Mouse (Mus musculus) right cerebral cortex, postnatal 14 days (tissue): ENCODE measurements around the gene Drc7.
"Not testable (repeated sequence)": the region's sequence is repeated elsewhere in the genome, so short reads cannot be mapped to it uniquely, and the experiment has no call there.

ENCODE experiments used
- DNase-seq: peaks from one replicate; pipeline ENCODE4 v3.0.0; 2022

Gene Drc7

DNA sequence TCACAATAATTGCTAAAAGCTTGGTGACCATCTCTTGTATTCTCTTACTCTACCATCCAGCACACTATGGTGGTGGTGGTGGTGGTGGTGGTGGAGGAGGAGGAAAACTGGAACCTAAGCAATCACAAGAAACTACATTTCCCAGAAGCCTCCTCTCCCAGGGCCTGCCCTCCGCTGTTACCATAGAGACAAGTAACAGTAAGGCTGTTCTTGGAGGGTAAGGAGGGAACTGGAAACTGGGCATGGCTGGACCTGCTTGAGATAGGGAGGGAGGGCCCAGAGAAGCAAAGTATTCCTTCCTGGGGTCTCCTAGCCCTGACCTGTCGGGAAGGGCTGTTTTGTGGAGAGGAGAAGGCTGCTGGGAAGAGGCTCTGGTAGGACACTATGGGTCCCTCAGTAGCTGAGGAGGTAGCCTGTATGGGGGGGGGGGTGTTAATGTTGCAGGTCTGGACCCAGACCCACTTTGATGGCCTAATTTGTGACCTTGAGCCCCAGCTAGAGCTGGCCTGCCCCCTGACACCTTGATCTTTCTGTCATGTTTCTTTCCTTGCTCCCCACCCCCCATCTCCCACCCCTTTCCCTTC is at the start of gene Drc7:
TSS of gene Drc7 (plus strand) at position 177 of the 584 bp plus-strand sequence.
- peak; percentile 26 for DNase-seq

DNA sequence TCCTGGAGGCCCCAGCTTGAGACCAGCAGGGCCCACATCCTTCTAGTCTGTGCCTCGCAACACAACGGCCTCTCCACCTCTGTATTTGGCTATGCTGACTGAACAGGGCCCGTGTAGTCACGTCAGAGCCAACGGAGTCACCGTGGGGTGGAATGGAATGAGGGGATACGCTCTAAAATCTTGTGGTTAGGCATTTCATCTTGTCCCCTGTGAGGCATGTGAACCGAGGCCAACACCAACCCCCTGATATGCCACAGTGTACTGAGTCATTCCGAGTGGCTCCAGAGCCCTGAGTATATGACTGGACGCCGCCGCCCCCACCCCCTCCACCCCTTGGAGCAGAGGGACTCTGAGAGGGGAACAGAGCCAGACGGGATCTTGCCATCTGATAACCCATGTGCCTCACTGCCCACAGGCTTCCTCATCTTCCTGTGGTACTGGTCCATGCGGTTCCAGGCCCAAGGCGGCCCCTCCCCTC is 42.4 kb upstream of the Drc7 start:
- no peak for DNase-seq

DNA sequence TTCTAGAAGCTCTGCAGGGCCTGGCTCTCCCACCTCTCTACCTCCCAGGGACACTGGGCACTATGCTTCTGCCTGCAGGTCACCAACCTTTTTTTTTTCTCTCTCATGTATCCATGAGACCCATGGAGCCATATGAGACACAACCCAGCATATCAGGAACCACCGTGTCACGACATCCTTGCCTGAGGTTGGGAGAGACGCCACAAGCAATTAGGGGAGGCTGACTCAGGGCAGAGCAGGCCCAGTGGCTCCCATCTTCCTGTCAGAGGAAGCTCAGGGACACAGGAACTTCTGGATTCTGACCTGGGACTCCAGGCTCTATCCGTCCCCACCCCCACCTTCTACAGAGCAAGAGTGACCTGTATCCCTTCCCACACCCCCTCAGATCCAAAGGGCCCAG is 39.0 kb upstream of the Drc7 start:
- DNase-seq, result no peak

DNA sequence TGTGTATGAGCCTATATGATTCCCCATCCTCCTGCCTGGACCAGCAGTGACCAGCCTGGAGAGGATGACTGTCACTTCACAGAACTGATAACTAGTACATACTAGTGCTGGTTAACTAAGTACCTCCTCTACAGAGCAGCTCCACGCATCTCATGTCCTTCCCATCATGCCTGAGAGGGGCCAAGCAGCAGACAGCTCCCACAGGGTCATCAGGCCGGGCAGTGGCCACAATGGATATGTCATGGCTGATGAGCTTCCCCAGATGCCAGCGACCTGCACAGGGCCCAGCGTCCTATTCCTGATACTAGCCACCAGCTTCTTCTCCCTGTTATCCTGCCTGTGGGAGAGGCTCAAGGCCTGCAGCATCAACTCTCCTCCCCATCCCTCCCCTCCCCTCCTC is 38.2 kb upstream of the Drc7 start:
- no peak for DNase-seq

DNA sequence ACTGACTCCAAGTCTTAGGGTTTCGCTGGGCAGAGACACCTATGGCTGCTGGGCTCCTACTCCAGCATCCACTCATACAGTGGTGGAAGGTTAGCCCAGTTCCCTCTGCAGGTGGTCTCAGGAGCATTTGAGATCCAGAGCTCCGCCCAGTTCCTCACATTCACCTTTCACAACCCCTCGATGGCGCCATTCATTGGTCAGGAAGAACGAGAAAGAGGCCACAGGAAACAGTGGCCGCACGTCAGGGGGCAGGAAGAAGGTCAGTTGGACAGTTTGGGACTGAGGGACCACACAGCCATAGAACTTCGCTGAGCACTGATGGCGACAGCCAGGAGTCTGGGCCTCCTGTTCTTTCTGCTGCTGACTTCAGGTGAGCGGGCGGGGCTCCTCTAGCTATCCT is 37.5 kb upstream of the Drc7 start, which contains the start of gene Adgrg3:
TSS of gene Adgrg3 (plus strand) at position 242 of the 400 bp plus-strand sequence.
- DNase-seq, result no peak

DNA sequence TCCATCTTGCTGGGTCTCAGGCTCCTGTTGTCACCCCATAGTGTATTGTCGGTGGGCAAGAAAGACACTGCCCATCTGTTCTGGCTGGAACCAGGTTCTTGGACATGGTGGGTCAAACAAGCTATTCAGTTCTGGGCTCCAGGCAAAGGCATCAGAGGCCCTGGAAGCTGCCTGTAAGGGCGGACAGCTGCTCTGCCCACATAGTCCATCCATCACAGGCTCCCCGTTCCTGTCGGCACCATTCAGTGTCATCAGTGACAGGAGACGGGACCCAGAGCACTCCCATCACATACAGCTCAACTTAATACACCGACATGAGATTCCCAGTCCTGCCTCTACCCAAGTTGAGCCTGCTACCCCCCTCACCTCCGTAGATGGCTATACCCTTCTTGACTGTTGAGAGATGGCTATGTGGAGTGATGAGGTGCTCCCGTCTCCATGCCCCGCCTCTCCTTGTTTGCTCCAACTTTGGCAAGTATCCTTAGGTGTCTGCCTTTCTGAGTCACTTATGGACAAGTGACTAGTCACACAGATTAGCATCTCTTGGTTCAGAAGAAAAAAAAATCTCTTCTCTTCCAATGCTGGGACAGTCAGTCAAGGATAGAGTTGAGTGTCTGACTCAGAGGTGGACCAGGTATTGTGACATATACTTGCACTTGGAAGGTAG is 36.8 kb upstream of the Drc7 start:
- DNase-seq, result no peak

DNA sequence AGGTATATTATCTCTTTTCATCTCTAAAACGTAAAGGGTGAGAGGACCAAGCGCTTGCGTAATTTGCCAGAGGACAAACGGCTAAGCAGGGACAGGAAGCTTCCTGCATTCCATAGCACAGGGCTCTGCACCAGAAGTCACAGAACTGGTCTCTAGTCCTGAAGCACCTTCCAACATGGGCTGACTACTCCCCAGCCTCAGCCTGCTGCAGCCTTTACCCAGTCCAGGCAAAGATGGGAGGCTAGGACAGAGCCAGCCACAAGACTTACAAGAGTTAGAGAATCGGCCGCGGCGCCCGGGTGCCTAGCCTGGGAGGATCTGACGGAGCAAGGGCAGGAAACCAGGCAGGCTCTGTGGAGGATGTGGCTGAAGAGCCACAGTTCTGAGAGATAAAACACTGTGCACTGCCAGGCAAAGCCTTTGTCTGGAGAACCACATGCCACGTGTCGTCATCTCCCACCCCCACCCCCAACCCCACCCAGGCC is 34.6 kb upstream of the Drc7 start:
- DNase-seq, result no peak

DNA sequence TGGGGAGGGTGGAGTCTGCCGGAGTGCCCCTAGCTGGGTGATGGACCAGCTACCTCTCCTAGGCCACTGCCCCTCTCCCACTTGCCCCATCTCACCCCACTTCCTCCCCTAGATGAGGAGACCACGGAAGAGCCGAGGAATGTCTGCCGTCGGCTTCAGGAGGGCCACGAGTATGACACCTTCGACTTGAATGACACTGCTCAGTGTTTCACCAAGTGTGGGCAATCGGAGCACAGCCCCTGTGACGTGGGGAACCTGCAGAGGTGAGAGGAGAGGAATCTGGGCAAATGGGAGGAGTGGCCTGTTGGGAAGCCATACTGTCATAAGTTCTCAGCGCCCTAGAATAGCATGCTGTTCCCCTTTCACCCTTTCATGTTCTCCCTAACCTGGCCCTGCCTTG is 34.1 kb upstream of the Drc7 start:
- DNase-seq, result no peak

DNA sequence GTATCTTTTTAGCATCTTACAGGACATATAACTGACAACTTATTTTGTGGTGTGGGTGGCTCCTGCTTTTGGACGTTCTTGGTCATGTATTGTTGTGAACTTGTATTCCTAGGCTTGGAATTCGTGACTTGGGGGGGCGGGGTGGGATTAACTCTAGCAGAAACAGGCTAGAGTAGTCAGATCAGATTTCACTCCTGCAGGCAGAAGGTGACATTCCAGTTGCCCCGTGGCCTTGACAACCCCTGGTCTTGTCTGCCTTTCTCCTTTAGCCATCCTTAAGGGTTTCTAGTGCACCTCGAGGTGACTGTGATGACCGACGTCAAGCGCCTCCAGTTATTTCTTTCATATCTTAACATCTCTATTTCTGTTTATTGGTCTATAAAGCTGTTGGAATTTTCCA is 31.7 kb upstream of the Drc7 start:
- no peak for DNase-seq

DNA sequence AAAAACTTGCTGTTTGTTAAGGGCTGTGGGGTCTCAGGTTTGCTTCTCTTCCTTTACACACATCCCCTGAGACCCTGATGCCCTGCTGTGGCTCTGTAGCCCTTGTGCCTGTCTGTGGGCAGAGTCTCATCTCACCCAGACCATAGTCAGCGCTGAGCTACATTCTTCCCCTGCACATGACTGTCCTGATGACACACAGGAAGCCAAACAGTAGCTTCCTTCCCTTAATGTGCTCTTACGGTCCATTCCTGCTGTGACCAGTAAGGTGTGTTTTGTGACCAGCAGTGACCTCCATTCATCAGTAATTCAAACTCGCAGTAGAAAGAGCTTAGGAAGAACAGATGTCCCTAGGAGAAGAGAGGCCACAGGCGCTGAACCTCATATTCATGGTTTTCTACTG is 30.5 kb upstream of the Drc7 start:
- no peak for DNase-seq

DNA sequence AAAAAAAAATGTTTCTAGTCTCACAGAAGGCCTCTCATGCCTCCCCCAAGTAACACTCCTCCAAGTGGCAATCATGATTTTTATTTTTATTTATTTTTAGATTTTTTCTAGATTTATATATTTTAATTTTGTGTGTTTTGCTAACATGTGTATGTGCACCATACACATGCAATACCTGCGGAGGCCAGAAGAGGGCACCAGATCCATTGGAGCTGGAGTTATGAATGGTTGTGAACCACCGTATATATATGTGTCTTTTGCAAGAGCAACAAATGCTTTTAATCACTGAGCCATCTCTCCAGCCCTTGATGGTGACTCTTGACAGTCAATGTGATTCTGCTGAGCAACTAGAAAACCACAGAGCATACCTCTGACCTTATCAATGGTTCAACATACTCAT is 29.5 kb upstream of the Drc7 start:
- DNase-seq, result peak; percentile 56

DNA sequence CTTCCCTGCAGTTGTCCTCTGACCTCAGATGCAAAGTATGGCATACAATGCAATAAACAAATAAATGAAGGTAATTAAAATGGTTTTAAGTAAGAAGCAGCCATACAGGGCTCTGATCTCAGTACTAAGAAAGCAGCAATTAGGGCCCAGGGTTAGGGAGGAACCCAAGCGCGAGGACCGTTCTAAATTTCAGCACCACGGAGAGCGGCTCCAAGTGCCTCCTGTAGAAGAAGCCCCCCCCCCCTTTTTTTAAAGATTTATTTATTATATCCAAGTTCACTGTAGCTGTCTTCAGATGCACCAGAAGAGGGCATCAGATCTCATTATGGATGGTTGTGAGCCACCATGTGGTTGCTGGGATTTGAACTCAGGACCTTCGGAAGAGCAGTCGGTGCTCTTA is 26.5 kb upstream of the Drc7 start:
- DNase-seq, result not testable (repeated sequence)

DNA sequence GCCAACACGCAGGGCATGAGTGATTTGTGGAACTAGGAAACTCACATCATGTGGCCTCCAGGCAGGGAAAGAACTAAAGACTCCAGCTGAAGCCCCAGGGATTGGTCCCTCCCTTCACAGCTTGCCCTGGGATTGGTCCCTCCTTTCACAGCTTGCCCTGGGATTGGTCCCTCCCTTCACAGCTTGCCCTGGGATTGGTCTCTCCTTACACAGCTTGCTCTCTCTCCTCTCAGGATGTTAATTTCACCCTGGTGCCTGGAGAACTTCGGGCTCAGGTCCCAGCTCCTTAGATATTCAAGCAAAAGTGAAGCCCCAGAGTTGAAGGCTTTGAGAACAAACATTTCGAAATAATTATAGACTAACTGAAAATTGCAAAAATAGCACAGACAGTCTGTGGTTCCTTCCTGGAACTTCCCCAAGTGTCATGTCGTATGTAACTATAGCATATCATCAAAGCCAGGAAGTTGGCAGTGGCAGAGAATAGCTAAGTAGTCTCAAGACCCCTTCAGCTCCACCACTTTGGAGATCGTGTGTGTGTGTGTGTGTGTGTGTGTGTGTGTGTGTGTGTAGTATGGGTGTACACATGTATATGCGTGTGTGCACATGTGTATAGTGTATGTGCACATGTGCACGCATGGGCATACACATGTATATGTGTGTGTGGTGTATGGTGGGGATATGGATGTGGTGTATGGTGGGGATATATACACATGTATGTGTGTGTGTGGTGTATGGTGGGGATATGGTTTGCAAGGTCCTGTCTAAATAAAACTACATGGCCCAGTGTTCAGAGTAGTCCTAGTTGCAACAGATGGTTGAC is 17.6 kb upstream of the Drc7 start:
- DNase-seq, result peak; percentile 50

DNA sequence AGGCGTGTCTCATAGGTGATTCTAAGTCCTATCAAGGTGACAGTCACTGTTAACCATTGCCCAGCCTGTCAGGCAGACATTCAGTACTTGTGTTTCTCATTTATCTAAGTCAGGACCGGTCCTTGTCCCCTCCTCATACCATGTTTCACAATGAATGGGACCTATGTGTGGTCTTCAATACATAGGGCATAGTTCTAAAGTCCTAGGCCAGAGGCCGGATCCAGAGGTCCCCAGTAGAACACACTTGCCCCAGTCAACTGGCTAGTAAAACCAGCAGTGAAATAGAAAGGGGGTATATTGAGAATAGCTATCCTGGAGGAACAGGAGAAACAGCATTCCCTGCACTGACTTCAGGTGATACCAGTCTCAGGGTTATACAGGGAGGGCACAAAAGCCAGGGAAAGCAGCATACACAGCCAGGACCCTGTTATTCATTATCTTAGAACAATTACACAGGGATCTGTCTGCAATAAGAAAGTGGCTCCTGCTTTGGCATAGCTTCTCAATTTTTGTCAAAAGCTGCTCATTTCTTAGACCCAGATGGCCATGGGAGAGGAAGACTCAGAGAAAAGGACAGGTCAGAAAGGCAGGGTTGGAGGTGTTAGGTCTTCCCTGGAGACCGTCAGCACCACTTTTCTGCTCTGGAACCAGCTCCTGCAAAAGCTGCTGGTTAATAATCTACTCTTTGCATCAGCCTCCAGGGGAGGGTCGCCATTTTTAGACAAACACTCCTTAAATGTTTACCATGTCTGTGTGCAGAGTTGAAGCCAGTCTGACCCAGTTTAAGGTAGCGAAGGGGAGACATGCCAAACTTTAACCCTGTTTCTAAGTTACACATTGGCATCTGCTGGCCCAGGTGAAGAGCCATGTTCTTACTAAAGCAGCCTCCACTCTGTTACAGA is 12.8 kb upstream of the Drc7 start:
- no peak for DNase-seq

DNA sequence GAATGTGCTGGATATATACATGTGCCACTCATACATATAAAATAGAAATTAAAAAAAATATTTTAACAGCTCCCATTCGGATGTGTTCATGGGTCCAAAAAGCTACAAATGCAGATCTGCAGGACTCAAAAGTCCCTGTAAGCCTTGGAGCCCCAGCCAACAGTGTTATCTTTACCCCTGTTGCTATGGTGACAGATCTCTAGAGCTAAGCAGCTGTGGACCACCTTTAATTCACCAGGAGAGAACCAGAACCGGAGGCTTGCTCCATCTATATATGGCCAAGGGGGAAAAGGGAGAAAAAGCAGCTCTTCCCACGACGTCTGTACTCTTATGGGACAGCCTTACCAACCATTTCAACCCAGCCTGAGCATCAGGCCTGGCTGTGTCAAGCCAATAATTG is 10.1 kb upstream of the Drc7 start:
- no peak for DNase-seq

DNA sequence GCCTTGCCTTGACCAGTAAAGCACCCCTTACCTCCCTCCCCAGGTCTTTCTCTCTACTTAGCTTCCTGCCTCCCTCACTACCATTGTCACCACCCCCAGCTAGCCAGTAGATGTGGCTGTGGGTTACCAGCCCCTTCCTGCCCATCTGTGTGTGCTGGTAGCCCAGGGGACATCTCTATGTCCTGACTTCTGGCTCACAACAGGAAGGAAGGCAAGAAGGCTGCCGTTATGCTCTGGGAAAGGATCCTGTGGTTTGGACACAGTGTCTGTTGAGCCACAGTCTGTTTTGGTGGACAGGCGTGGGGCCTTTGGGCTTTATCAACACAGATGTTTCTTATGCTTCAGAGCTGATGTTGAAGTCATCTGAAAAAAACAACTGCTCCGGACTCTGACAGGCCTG is 7.9 kb upstream of the Drc7 start:
- no peak for DNase-seq

DNA sequence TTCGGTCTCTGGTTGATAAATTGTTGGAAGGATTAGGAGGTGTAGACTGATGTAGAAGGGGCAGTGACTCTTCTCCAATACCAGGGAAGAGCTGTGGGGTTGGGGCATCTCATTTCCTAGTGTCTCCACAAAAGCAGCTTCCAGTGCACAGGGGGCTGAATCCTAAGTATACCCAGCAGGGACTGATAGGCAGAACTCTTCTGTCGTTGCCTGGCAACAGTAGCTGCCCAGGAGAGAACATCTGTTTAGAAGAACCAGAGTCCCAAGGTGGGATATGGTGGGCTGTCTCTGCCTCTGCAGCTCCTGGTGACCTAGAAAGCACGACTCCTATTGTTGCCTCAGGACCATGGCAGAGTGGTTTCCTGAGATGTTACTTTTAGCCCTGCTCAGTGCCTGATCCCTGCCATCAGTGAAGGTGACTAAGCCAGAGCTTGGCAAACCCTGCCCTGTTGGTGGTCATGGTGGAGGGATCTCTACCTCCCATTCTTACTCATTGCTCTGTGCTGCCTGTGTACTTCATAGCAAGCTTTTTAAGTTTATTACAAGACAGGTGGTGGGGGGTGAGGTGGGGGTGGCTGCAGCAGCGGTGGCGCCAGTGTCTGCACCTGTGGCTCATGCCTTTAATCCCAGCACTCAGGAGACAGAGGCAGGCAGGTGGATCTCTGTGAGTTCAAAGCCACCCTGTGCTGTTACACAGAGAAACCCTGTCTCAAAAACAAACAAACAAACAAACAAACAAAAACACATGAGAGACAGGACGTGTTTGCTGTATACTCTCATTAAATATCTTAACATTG is 6.8 kb upstream of the Drc7 start:
- no peak for DNase-seq

DNA sequence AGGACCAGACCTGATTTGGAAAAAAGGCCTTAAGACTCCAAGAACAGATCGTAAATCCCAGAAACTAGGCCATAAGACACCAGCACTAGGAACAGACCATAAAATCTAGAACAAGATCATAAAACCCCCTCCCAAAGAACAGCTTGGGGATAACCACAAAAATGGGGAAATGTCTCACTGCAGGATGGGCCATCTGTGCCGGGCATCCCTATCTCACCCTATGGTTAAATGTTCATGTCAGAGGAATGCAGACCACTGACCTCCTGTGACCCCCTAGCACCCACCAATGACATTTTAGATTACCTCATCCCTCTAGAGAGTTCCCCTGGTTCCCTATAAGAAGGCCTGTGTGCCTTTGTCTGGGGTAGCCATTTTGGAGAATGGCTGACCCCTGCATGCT is 5.3 kb upstream of the Drc7 start:
- DNase-seq, result no peak

DNA sequence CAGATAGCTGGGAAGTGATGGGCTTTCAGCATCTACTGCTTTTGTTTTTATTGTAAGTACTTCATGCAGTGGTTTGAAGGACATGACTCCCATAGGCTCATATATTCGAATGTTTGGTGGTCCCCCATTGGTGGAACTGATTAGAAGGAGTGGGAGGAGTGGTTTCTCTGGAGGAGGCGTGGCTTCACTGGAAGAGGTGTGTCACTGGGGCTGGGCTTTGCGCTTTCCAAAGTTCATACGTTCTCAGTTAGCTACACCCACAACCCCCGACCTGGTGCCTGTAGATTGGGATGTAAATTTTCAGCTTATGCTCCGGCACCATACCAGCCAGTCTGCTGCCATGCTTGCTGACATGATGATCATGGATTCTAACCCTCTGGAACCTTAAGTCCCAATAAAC is 465 bp upstream of the Drc7 start:
- no peak for DNase-seq

DNA sequence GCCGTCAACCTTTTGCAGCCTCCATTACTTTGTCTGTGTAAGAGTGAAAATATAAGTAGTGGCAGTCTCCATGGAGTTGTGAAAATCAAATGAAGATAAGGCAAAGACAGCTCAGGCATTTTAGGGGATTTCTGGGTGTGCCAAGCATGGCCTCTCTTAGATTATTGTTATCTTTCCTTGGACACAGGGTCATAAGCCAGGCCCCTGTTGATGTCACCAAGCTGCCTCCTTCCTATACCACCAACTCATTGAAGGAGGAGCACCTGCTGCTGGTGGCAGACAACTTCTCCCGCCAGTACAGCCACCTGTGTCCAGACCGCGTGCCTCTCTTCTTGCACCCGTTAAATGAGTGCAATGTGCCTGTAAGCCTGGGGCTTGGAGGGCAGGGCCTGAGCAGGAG is 1.5 kb downstream of the Drc7 start:
- DNase-seq, result no peak

DNA sequence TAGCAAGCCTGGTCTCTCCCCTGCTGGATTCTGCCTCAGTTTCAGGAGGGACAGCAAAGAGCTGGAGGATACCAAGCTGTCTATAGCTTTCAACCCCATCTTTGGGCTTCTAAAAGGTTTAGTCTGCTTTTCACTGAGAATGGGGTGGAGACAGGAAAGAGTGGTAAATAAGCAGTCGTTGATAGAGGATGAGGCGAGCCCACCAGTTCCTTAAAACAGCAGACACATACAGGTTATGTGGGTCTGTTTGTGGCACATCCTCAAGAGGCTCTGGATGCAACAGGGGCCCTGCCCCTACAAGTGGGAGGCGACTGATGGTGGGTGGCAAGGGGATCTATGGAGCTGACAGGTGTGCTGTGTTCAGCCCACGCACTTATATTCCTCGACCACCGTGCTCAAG is 3.8 kb downstream of the Drc7 start:
- DNase-seq, result no peak
